Mouse (Mus musculus) heart, adult 18-20 months (tissue): Measurements from ENCODE around the gene Gm9857. TPM values are rescaled to one million over a fixed set of nuclear protein-coding genes. Genes with fewer than 3 reads are reported as not detected.

Source experiments
- DNase-seq, 2 experiments: peaks; one replicate each; pipeline ENCODE4 v3.0.0; 2021 to 2022; ENCODE audit warnings: mixed read lengths in 1 of 2
- long read RNA-seq, 2 experiments: library from polyadenylated mRNA; stranded (forward); transcript quantifications; one replicate each; pipeline ENCODE4 v2.0.0; 2021
- total RNA-seq, 2 experiments: library from RNA; stranded (reverse); gene quantifications; 2 replicates each; pipeline ENCODE4 v1.2.3; 2021

Gene Gm9857
- not detected for total RNA-seq
- long read RNA-seq, experiment 1 = 0 reads
- long read RNA-seq, experiment 2 = 0 reads

- no peak for DNase-seq
Observed at GRCm38 (mm10) chr3:108940001-108940633, at the start of gene Gm9857. Gene Gm9857, minus strand, starts transcription at chr3:108940445.

DNA sequence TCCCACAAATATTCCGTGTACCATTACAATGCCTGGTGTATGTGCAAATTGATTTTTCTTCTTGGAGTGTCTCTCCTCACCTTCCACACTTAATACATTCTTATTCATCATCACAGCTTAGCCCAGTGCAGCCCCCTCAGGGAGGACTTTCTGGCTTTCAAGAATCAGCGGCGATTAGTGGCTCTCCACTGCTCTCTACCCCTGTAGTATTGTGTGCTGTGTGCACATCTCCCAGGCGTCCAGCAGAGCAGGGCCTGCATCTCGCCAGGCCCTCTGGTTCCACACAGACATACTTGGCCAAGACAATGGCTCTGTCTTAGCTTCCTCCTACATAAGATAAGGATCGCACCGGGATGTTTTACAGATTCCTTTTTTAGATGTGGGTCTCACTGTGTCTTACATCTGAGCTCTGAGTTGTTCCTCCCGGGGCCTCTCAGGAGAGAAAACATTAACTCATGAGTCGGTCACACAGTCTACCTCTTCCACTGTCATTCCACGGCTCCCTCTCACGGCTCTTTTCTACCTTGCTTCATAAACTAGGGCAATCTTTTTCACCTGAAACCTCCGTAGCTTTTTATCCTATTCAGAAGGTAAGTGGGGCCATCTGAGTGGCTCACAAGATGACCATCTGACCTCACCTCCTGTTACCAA is 46.9 kb upstream of the Gm9857 start:
- no peak for DNase-seq

DNA sequence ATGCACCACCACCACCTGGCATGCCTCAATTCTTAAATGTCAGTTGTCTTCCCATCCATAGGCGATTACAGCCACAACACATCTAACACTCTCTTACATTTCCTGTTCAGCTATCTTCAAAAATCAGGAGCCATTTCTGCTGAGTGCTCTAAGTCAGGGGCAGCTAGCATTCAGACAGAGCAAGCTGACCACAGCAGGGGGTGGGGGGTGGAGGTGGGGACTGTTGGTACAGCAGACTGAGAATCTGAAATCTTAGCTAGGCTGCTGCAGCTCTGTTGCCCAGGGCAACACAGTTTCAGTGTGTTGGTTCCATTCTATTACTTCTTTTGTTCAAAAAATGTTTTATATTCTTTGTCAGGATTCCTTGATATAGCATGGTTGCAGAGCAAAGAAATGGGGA is 46.3 kb upstream of the Gm9857 start:
- DNase-seq = no peak

- no peak for DNase-seq
Observed at GRCm38 (mm10) chr3:108983989-108984388, 43.7 kb upstream of the Gm9857 start.

DNA sequence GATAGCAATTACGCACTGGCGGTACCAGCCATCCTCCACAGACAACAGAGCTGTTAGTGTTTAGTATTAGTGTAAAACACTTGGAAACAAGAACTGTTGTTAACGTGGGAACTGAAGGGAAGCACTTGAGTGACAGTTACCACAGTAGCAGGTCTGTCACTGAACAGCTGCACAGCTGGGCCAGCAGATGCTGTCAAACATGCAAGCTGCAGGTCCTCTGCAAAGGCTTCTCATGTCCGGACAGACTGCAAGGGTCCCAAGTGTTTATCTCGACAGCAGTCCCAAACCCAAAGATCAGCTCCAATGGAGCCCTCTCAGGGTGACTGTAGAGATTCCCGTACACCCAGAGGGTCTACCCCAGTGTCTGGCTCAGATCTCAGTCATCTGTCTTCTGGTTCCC is 41.7 kb upstream of the Gm9857 start:
- no peak for DNase-seq

GRCm38 (mm10) chr3:108977340-108978030 is 37.2 kb upstream of the Gm9857 start:
- peak; percentile 14 to 44 for DNase-seq

DNA sequence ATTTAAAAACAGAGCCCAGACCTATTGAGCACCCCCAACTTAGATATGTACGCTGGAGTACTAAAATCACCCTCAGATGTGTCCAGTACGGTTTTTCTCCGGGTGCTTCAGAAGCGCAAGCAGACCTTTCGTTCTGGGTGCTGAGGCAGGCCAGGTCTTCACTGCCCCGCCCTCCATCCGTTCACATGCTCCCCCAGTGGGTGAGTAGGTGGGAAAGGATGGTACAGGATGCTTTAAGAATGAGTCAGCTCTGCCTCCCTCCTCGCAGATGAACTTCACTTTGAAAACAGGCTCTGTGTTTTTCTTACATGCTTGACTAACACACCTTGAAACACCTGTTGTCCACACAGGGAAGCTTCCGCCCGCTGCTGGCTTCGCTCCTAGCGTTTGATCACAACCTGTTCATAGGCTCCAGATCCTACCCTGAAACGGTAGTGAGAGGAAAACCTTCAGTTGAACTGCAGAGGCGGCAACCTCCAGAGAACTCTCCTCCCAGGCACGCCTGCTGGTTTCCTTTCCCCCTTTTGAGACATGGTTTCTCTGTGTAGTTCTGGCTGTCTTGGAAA is 34.8 kb upstream of the Gm9857 start:
- DNase-seq = no peak

- no peak for DNase-seq
Observed at GRCm38 (mm10) chr3:108973980-108974660, 33.9 kb upstream of the Gm9857 start.

DNA sequence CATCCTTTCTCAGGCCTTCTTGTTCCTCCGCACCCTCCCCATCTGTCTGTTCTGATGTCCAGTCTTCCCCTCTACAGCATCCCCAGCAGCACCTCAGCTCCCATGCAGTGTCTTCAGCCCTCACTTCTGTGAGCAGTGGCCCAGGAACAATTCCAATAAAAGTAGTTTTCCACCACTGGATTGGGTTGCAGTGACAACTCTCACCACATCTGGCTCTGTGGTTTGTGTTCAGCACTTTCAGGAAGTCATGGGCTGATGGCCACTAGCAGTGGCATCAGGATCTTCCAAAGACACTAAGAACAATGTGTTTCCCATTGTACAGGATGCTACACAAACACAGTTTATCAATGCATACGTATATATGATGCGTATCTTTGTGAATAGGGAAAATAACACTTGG is 25.8 kb upstream of the Gm9857 start:
- DNase-seq = no peak

- no peak for DNase-seq
Observed at GRCm38 (mm10) chr3:108964361-108965044, 24.3 kb upstream of the Gm9857 start.

GRCm38 (mm10) chr3:108963776-108964175 is 23.5 kb upstream of the Gm9857 start:
- no peak for DNase-seq

GRCm38 (mm10) chr3:108963278-108963677 is 23.0 kb upstream of the Gm9857 start:
- no peak for DNase-seq

GRCm38 (mm10) chr3:108961655-108962054 is 21.4 kb upstream of the Gm9857 start:
- no peak for DNase-seq

DNA sequence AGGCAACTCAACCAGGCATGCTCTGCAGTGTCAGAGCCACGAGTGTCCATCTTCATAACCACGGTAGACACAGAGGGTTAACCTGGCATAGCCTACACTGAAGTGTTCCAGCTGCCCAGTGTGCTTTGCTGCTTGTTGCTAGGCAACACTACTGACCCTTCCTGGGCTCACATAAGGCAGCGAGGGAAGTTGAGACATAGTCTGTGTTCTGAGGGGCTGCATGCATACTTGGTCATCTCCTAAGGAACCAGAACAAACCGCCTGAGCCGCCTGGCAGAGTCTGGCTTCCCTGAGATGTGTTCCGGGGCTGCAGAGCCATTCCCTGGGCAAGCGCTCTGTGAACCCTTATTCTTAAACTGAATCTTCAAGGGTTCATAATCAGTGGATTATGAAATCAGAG is 21.0 kb upstream of the Gm9857 start:
- DNase-seq = no peak

GRCm38 (mm10) chr3:108959680-108960295 is 19.5 kb upstream of the Gm9857 start:
- no peak for DNase-seq

DNA sequence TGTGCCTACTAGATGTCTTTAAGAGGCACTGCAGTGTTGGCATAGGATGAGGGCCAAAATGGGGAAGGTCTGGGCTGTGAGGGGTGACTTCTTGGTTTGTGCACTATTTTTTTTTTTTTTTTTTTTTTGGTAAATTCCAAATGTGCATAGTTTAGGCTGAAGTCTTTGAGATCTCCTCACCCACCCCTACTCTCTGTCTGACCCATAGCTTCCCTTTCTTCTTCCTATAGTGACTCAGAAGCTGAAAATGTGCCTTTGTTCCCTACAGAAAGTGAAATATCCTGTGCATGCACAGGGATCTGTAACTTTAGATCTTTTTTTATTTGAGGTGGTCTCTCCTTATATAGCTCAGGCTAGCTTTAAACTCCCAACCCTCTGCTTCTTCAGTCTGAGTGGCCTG is 17.7 kb upstream of the Gm9857 start:
- no peak for DNase-seq

GRCm38 (mm10) chr3:108940996-108941395 is 751 bp upstream of the Gm9857 start:
- no peak for DNase-seq

DNA sequence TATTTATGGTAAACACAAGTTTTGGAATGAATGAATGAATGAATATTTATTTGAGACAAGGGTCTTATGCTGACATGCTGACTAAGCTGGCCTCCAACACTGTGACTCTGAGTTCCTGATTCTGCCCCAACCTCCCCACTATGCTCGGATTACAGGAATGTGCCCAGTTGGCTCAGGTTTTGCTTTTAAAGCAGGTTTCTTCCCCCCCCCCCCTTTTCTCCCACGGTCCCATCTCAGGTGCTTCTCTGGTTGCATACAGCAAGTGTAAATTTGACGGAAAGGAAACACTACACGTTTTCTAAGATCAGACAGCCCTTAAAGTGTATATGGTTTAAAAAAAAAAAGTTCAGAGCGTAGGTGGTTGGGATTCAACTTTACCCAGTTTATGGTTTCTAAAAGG is 672 bp downstream of the Gm9857 start, which contains the start of gene Henmt1:
TSS of gene Henmt1 (plus strand) at position 301 of the 400 bp plus-strand sequence.
- no peak for DNase-seq

DNA sequence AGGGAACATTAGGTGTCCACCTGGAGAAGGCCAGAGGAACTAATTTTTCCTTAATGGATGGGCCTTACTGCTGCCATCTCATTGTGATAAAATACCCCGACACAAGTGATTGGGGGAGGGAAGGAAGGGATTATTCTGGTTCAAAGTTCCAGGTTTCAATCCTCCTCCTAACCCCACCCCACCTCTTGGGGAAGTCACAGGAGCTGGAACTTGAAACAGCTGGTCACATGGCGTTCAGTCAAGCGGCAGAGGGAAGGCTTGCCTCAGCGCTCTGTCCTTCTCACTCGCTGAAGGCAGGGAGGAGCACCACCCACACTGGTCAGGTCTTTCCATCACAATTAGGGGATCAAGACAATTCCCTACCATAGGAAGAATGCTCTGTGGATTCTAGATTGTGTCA is 1.6 kb downstream of the Gm9857 start:
- DNase-seq = no peak

- no peak for DNase-seq
Observed at GRCm38 (mm10) chr3:108933557-108933956, 6.7 kb downstream of the Gm9857 start.

GRCm38 (mm10) chr3:108926308-108926707 is 13.9 kb downstream of the Gm9857 start:
- DNase-seq = no peak
